Mouse (Mus musculus) liver, embryonic 12.5 days (tissue): Measurements from ENCODE around the gene Pla1a. TPM values are rescaled to one million over a fixed set of nuclear protein-coding genes. Genes with fewer than 3 reads are reported as not detected.
A peak's percentile ranks its signal among the peaks of the same experiment; 100 is the strongest.

Experiments used
- ATAC-seq: fragments of 200-750 bp; cut with Nextera tagmentation; 2 replicates; pipeline ENCODE4 v1.8.0; 2017; ENCODE audit warnings: moderate number of reproducible peaks, mild to moderate bottlenecking, moderate library complexity
- H3K27ac ChIP-seq: fragments of 300-500 bp; sonication (generic); 2 replicates; pipeline ENCODE4 v1.5.1; 2016; ENCODE audit warnings: mild to moderate bottlenecking
- H3K27me3 ChIP-seq: fragments of 300-500 bp; sonication (generic); replicated peaks from 2 replicates; pipeline ENCODE4 v1.6.1; 2016; ENCODE audit warnings: mild to moderate bottlenecking, moderate library complexity
- H3K36me3 ChIP-seq: fragments of 300-500 bp; sonication (generic); 2 replicates; pipeline ENCODE4 v1.6.1; 2016; ENCODE audit warnings: mild to moderate bottlenecking, moderate library complexity
- H3K4me1 ChIP-seq: fragments of 300-500 bp; sonication (generic); 2 replicates; pipeline ENCODE4 v1.6.1; 2016
- H3K4me2 ChIP-seq: fragments of 300-500 bp; sonication (generic); 2 replicates; pipeline ENCODE4 v1.6.1; 2016; ENCODE audit warnings: mild to moderate bottlenecking, moderate library complexity
- H3K4me3 ChIP-seq: fragments of 300-500 bp; sonication (generic); 2 replicates; pipeline ENCODE4 v1.5.1; 2016; ENCODE audit warnings: mild to moderate bottlenecking, moderate library complexity
- H3K9ac ChIP-seq: fragments of 300-500 bp; sonication (generic); 2 replicates; pipeline ENCODE4 v1.6.1; 2016; ENCODE audit warnings: mild to moderate bottlenecking, moderate library complexity
- H3K9me3 ChIP-seq: fragments of 300-500 bp; sonication (generic); replicated peaks from 2 replicates; pipeline ENCODE4 v1.6.1; 2016; ENCODE audit warnings: mild to moderate bottlenecking, moderate library complexity
- WGBS: fragments of 180-500 bp; shearing (Covaris S2); methylation state at CpG from one replicate; pipeline ENCODE4 v1.1.7; 2016; ENCODE audit not compliant: insufficient replicate concordance; 5-methylcytosine and 5-hydroxymethylcytosine counted together
- polyA plus RNA-seq: library from polyadenylated mRNA; unstranded; fragments of >200 nt; fragmentation: Nextera tagmentation; extraction: Ambion mirVana; gene quantifications from 2 replicates; pipeline ENCODE4 v1.2.1, GENCODE M21; 2016

The Pla1a gene
- polyA plus RNA-seq, 1 experiment from 2014 or later: 3.4 TPM

GRCm38 (mm10) chr16:38443721-38444464 is 10.9 kb upstream of the Pla1a start:
- Histone ChIP-seq H3K4me2 (no peak overlapping the region), H3K4me3 (no peak overlapping the region), H3K9ac (no peak overlapping the region), H3K27me3 (no peaks in the 10 kb centered on the region; the same call in 1 of the 2 replicates), H3K9me3 (0 out of 2 replicates have a peak, but pooled peaks cover 5% of the 10 kb centered on the region), H3K36me3 (peaks cover 56% of the 10 kb centered on the region), H3K4me1 (no peaks in the 10 kb centered on the region), H3K27ac (no peak overlapping the region)
- no peak for ATAC-seq
- WGBS: 87% methylated on average over 7 of the region's 7 CpGs

- WGBS: 71% methylated on average over 8 of the region's 8 CpGs
- Histone ChIP-seq H3K9ac (no peak overlapping the region), H3K4me3 (no peak overlapping the region), H3K4me2 (no peak overlapping the region), H3K4me1 (no peaks in the 10 kb centered on the region), H3K36me3 (peaks cover 39% of the 10 kb centered on the region), H3K27ac (no peak overlapping the region), H3K27me3 (no peaks in the 10 kb centered on the region; the same call in 1 of the 2 replicates), H3K9me3 (0 out of 2 replicates have a peak, but pooled peaks cover 5% of the 10 kb centered on the region)
- ATAC-seq: no peak
Measured at GRCm38 (mm10) chr16:38442216-38442615, 9.3 kb upstream of the Pla1a start.

GRCm38 (mm10) chr16:38441611-38442010 is 8.7 kb upstream of the Pla1a start:
- no peak overlapping the region for H3K9ac ChIP-seq
- WGBS: 55% methylated on average over 5 of the region's 5 CpGs
- no peak overlapping the region for H3K27ac ChIP-seq
- ATAC-seq: no peak
- H3K4me2 ChIP-seq: no peak overlapping the region
- H3K9me3 ChIP-seq: 0 out of 2 replicates have a peak, but pooled peaks cover 5% of the 10 kb centered on the region
- H3K4me3 ChIP-seq: no peak overlapping the region
- H3K27me3 ChIP-seq: no peaks in the 10 kb centered on the region; the same call in 1 of the 2 replicates
- peaks cover 33% of the 10 kb centered on the region for H3K36me3 ChIP-seq
- no peaks in the 10 kb centered on the region for H3K4me1 ChIP-seq

GRCm38 (mm10) chr16:38440403-38440802 is 7.5 kb upstream of the Pla1a start:
- Histone ChIP-seq H3K4me1 (no peaks in the 10 kb centered on the region), H3K9me3 (0 out of 2 replicates have a peak, but pooled peaks cover 5% of the 10 kb centered on the region), H3K27ac (no peak overlapping the region), H3K27me3 (no peaks in the 10 kb centered on the region; the same call in 1 of the 2 replicates), H3K4me3 (no peak overlapping the region), H3K36me3 (peaks cover 21% of the 10 kb centered on the region), H3K9ac (no peak overlapping the region), H3K4me2 (no peak overlapping the region)
- 65% methylated on average over 6 of the region's 6 CpGs for WGBS
- ATAC-seq: no peak

DNA sequence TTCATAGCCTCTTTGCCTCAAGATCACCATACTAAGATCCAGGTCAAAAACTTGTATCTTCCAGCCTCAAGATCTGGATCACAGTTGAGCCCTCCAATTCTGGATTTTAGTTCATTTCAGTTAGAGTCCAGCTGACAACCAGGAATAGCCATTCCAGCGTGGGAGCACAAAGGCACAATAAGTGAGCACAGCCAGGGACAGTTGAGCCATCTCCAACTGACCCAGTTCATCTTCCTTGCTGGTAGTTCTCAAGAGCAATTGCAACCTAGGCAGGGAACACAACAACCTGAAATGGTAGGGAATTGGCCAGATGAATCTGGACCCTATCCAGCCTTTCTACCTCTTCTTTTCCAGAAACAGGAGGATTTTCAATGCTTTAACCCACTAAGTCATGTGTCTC is 6.2 kb upstream of the Pla1a start:
- H3K4me1 ChIP-seq: no peaks in the 10 kb centered on the region
- no peak overlapping the region for H3K9ac ChIP-seq
- 53% methylated on average over 1 of the region's 1 CpGs for WGBS
- H3K27me3 ChIP-seq: no peaks in the 10 kb centered on the region; the same call in 1 of the 2 replicates
- no peak overlapping the region for H3K4me3 ChIP-seq
- no peak overlapping the region for H3K4me2 ChIP-seq
- no peaks in the 10 kb centered on the region for H3K9me3 ChIP-seq
- H3K27ac ChIP-seq: no peak overlapping the region
- ATAC-seq: no peak
- peaks cover 8% of the 10 kb centered on the region for H3K36me3 ChIP-seq

GRCm38 (mm10) chr16:38434295-38434795 is 1.4 kb upstream of the Pla1a start:
- H3K36me3 ChIP-seq: no peaks in the 10 kb centered on the region
- WGBS: 77% methylated on average over 4 of the region's 4 CpGs
- H3K9ac ChIP-seq: no peak overlapping the region
- no peak overlapping the region for H3K27ac ChIP-seq
- no peak for ATAC-seq
- peaks cover 14% of the 10 kb centered on the region for H3K4me1 ChIP-seq
- no peaks in the 10 kb centered on the region for H3K9me3 ChIP-seq
- H3K4me2 ChIP-seq: no peak overlapping the region
- no peaks in the 10 kb centered on the region for H3K27me3 ChIP-seq
- no peak overlapping the region for H3K4me3 ChIP-seq

GRCm38 (mm10) chr16:38433514-38433913 is 569 bp upstream of the Pla1a start:
- no peak; the same call in 1 of the 2 replicates for ATAC-seq
- Histone ChIP-seq H3K9me3 (no peaks in the 10 kb centered on the region), H3K4me2 (no peak overlapping the region), H3K27ac (no peak overlapping the region), H3K9ac (no peak overlapping the region), H3K36me3 (no peaks in the 10 kb centered on the region), H3K27me3 (no peaks in the 10 kb centered on the region), H3K4me3 (no peak overlapping the region), H3K4me1 (peaks cover 14% of the 10 kb centered on the region)
- WGBS: 74% methylated on average over 8 of the region's 8 CpGs

DNA sequence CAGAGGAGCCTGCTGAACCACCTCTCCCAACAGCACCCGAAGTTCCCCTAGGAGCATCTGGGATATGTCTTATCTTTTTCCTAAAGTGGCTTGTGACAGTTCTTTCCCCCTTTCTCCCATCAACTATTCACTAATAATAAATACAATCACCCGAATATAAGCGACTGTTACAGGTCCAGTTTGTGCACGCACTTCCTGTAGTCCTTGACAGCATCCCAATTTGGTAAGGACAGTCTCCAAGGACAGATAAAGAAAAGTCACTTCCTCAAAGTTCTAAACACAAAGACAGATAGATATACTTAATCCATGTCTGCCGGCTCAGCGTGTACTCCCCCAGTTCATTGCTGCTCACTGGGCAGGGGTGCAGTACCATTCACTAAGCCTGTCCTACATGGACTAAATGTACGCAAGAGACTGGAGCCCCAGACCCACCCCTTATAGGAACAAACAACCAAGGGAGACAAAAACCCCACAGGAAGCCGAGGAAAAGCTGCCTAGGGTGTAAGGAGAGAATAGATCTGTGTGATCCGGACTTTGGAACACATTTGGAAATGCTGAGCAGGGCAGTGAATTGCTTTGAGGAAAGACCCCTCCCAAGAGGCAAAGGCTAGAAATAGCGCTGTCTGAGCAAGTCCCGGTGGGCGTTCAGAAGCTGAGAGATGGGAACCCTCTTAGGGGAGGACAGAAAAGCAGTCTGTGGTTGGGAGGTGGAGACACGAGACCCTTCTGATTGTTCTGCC is 1.3 kb downstream of the Pla1a start:
- H3K27ac ChIP-seq: no peak overlapping the region; the same call in 1 of the 2 replicates
- H3K4me2 ChIP-seq: peak overlapping the region; percentile 6; the same call in 1 of the 2 replicates
- 32% methylated on average over 13 of the region's 13 CpGs for WGBS
- no peaks in the 10 kb centered on the region for H3K27me3 ChIP-seq
- H3K4me1 ChIP-seq: peaks cover 14% of the 10 kb centered on the region
- ATAC-seq: no peak
- no peaks in the 10 kb centered on the region for H3K9me3 ChIP-seq
- H3K9ac ChIP-seq: no peak overlapping the region
- no peaks in the 10 kb centered on the region for H3K36me3 ChIP-seq
- H3K4me3 ChIP-seq: no peak overlapping the region

GRCm38 (mm10) chr16:38425799-38426198 is 7.1 kb downstream of the Pla1a start:
- Histone ChIP-seq H3K27me3 (no peaks in the 10 kb centered on the region), H3K4me2 (no peak overlapping the region), H3K4me3 (no peak overlapping the region), H3K9me3 (no peaks in the 10 kb centered on the region), H3K27ac (no peak overlapping the region), H3K4me1 (no peaks in the 10 kb centered on the region), H3K9ac (no peak overlapping the region), H3K36me3 (no peaks in the 10 kb centered on the region)
- WGBS: 76% methylated on average over 1 of the region's 1 CpGs
- ATAC-seq: no peak

DNA sequence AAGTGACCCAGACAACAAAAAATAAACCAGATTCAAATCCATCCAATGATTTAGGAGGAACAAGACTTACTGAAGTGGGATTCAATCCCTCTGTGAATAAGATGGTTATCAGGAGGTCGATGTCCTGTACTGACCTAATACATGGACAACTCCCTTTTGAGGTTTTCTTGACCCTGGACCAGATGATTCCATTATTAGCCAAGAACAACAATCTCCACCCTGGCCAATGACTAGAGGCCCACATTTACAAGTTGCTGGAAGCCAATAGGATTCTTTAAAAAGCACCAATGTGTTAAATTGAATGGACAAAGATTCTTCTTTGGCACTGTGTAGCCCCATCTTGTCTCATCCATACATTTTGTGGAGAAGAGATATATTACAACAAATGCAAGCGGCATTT is 7.6 kb downstream of the Pla1a start:
- Histone ChIP-seq H3K4me3 (no peak overlapping the region), H3K9ac (no peak overlapping the region), H3K36me3 (no peaks in the 10 kb centered on the region), H3K27me3 (no peaks in the 10 kb centered on the region), H3K4me2 (no peak overlapping the region), H3K4me1 (no peaks in the 10 kb centered on the region), H3K27ac (no peak overlapping the region), H3K9me3 (no peaks in the 10 kb centered on the region)
- WGBS: 72% methylated on average over 2 of the region's 2 CpGs
- no peak for ATAC-seq

GRCm38 (mm10) chr16:38414953-38415352 is 18.0 kb downstream of the Pla1a start:
- Histone ChIP-seq H3K27ac (no peak overlapping the region), H3K4me3 (no peak overlapping the region), H3K9ac (no peak overlapping the region), H3K36me3 (no peaks in the 10 kb centered on the region), H3K27me3 (0 out of 2 replicates have a peak, but pooled peaks cover 3% of the 10 kb centered on the region), H3K4me1 (no peaks in the 10 kb centered on the region), H3K4me2 (no peak overlapping the region), H3K9me3 (no peaks in the 10 kb centered on the region)
- no peak for ATAC-seq
- 71% methylated on average over 7 of the region's 7 CpGs for WGBS

- no peaks in the 10 kb centered on the region for H3K36me3 ChIP-seq
- 0 out of 2 replicates have a peak, but pooled peaks cover 3% of the 10 kb centered on the region for H3K27me3 ChIP-seq
- H3K4me3 ChIP-seq: no peak overlapping the region
- no peaks in the 10 kb centered on the region for H3K9me3 ChIP-seq
- 92% methylated on average over 7 of the region's 8 CpGs for WGBS
- no peak overlapping the region for H3K9ac ChIP-seq
- H3K27ac ChIP-seq: no peak overlapping the region
- no peak for ATAC-seq
- H3K4me1 ChIP-seq: peaks cover 19% of the 10 kb centered on the region
- H3K4me2 ChIP-seq: no peak overlapping the region
Measured at GRCm38 (mm10) chr16:38408416-38408815, 24.5 kb downstream of the Pla1a start.
